Mouse (Mus musculus) midbrain, embryonic 16.5 days (tissue): ENCODE measurements at regions not wholly inside any gene's neighbourhood (a gene's known extent, or its start where the extent isn't known, plus 50 kb on each side); places are given as distances from the start of the nearest gene placed in this dataset.
A peak's percentile ranks its signal among the peaks of the same experiment; 100 is the strongest.

Source experiments
- ATAC-seq: fragments of 200-750 bp; cut with Nextera tagmentation; 2 replicates; pipeline ENCODE4 v1.8.0; 2017; ENCODE audit warnings: moderate TSS enrichment
- H3K27ac ChIP-seq: fragments of 300-500 bp; sonication (generic); 2 replicates; pipeline ENCODE4 v1.5.1; 2014; ENCODE audit warnings: mild to moderate bottlenecking, low read length, mixed read lengths
- H3K27me3 ChIP-seq: fragments of 300-500 bp; sonication (generic); 2 replicates; pipeline ENCODE4 v1.6.1; 2014; ENCODE audit warnings: low read depth, low read length, mixed read lengths; ENCODE audit not compliant: control insufficient read depth, insufficient read depth
- H3K36me3 ChIP-seq: fragments of 300-500 bp; sonication (generic); 2 replicates; pipeline ENCODE4 v1.6.1; 2014; ENCODE audit warnings: mild to moderate bottlenecking, low read length, moderate library complexity, mixed read lengths; ENCODE audit not compliant: control insufficient read depth, insufficient read depth
- H3K4me1 ChIP-seq: fragments of 300-500 bp; sonication (generic); 2 replicates; pipeline ENCODE4 v1.6.1; 2014; ENCODE audit warnings: mild to moderate bottlenecking, low read length, mixed read lengths; ENCODE audit not compliant: control insufficient read depth, insufficient read depth
- H3K4me2 ChIP-seq: fragments of 300-500 bp; sonication (generic); 2 replicates; pipeline ENCODE4 v1.6.1; 2014; ENCODE audit warnings: mild to moderate bottlenecking, low read length, mixed read lengths
- H3K4me3 ChIP-seq: fragments of 300-500 bp; sonication (generic); 2 replicates; pipeline ENCODE4 v1.5.1; 2014; ENCODE audit warnings: low read depth, mild to moderate bottlenecking, low read length, moderate library complexity, mixed read lengths
- H3K9ac ChIP-seq: fragments of 300-500 bp; sonication (generic); 2 replicates; pipeline ENCODE4 v1.6.1; 2014; ENCODE audit warnings: low read depth, low read length, mixed read lengths
- H3K9me3 ChIP-seq: fragments of 300-500 bp; sonication (generic); replicated peaks from 2 replicates; pipeline ENCODE4 v1.6.1; 2014; ENCODE audit warnings: mild to moderate bottlenecking, low read length, mixed read lengths; ENCODE audit not compliant: control insufficient read depth, poor library complexity, severe bottlenecking
- WGBS: fragments of 180-500 bp; shearing (Covaris S2); extraction: QIAGEN DNeasy Blood & Tissue Kit; methylation state at CpG from one replicate; pipeline ENCODE4 v1.1.7; 2014; 5-methylcytosine and 5-hydroxymethylcytosine counted together

DNA sequence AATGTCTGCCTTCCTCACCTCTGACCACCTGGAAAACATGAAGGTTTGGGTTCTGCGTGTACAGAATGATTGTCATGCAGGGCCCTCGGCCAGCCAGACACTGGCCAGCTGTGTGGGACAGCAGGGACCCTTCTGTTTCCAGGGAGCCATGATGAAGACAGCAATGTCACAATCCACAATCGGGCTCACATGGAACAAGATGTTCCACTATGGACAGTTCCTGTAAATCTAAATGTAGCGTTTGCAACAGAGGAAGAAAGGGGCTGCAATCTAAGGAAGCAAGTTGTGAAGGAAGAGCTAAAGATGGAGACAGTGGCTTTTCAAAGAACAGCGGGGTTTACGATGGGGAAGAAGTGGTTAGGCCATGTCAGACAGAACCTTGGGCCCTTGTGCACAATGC, 97.3 kb downstream of the Irs2 start:
- Histone ChIP-seq H3K27me3 (no peaks in the 10 kb centered on the region), H3K27ac (no peak overlapping the region), H3K4me1 (no peaks in the 10 kb centered on the region), H3K36me3 (no peaks in the 10 kb centered on the region), H3K4me2 (no peak overlapping the region), H3K9me3 (no peaks in the 10 kb centered on the region), H3K9ac (no peak overlapping the region), H3K4me3 (no peak overlapping the region)
- no peak for ATAC-seq
- WGBS: 80% methylated on average over 6 of the region's 6 CpGs

DNA sequence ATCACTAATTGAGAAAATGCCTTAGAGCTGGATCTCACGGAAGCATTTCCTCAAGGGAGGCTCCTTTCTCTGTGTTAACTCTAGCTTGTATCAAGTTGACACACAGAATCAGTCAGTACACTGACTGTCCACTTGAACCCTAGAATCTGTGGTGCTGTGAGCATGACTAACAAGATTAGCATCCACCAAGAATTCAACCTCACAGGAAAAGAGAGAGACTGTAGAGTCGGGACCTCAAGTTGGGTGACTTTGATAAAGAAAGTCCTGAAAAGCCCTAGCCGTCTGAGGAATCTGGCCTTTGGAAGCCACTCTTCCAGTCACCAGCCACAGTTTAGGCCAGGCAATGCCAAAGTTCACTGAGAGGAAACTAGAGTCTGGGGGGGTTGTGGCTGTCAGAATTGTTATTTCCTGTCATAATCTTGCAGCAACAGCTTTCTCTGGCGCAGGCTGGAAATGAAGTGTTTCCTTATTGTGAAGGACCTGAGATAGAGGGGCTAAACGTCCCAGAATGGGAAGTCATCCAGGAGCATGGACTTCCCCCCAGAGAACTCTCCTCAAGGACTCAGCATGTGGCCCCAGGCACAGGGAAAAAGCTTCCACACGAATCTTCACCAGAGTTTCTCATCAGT, 97.9 kb downstream of the Irs2 start:
- H3K9ac ChIP-seq: no peak overlapping the region
- ATAC-seq: no peak
- H3K4me3 ChIP-seq: no peak overlapping the region

DNA sequence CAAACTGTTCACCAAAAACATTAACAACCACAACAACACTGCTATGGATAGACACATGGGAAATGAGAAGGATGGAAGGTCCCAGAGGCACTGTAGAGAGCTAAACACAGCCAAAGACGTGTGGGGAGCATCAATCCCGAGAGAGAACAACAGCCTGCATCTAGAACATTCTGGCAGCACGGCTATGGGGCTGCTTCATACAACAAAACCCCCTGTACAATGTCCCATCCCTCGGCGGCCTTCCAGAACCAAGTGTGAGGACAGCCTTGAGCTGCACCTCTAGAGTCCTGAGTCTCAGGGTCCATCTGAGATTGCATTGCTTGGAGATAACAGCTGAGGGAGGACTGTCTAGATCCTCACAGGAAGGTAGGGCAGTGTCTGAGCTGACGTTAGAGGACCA, 99.1 kb downstream of the Irs2 start:
- Histone ChIP-seq H3K4me3 (no peak overlapping the region), H3K36me3 (no peaks in the 10 kb centered on the region), H3K27me3 (no peaks in the 10 kb centered on the region), H3K27ac (no peak overlapping the region), H3K4me1 (no peaks in the 10 kb centered on the region), H3K4me2 (no peak overlapping the region), H3K9ac (no peak overlapping the region), H3K9me3 (no peaks in the 10 kb centered on the region)
- no peak for ATAC-seq
- WGBS: 90% methylated on average over 6 of the region's 6 CpGs

More for the DNA sequence above, 97.9 kb downstream of the Irs2 start:
- H3K36me3 ChIP-seq: no peaks in the 10 kb centered on the region
- no peak overlapping the region for H3K27ac ChIP-seq
- H3K27me3 ChIP-seq: no peaks in the 10 kb centered on the region
- H3K9me3 ChIP-seq: no peaks in the 10 kb centered on the region
- WGBS: 42% methylated on average over 6 of the region's 6 CpGs
- no peaks in the 10 kb centered on the region for H3K4me1 ChIP-seq
- H3K4me2 ChIP-seq: no peak overlapping the region

DNA sequence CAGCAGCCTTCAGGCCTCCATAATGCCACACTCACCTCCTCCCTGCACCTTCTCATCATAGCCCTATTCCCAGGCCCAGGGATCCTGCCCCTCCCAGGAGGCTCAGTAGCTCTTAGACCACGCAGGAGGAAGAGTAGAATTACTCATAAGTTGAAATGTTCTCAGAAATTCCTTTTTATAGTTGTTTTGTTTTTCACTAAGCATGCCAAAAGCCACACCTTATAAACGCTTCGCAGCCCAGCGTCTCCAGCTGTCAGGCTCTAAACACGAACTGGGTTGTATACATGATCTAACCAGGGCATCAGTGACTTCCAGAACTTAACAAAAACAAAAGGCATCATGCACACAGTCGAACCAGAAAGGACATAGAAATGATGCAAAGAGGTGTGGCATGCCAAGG, 101.9 kb downstream of the Irs2 start:
- no peaks in the 10 kb centered on the region for H3K9me3 ChIP-seq
- H3K27me3 ChIP-seq: no peaks in the 10 kb centered on the region
- H3K36me3 ChIP-seq: no peaks in the 10 kb centered on the region
- H3K27ac ChIP-seq: no peak overlapping the region
- no peak overlapping the region for H3K4me2 ChIP-seq
- 81% methylated on average over 6 of the region's 6 CpGs for WGBS
- no peak for ATAC-seq
- H3K9ac ChIP-seq: no peak overlapping the region
- H3K4me3 ChIP-seq: no peak overlapping the region
- H3K4me1 ChIP-seq: no peaks in the 10 kb centered on the region

DNA sequence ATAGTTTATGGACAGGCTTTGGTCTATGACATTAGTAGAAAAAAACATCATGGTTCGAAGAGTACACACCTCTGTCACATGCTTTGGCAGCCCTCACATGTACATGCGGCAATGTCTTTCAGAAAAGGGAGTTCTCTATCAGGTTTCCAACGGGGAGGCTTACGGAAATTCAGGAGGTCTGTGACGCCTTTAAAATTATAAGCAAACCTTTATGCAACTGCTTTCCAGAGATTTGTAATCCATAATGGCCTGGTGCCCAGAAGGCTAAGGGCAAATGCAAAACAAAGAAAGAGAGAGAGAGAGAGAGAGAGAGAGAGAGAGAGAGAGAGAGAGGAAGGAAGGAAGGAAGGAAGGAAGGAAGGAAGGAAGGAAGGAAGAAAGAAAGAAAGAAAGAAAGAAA, 102.5 kb downstream of the Irs2 start:
- 80% methylated on average over 5 of the region's 5 CpGs for WGBS
- no peak for ATAC-seq
- Histone ChIP-seq H3K9ac (no peak overlapping the region), H3K4me3 (no peak overlapping the region), H3K36me3 (no peaks in the 10 kb centered on the region), H3K27ac (no peak overlapping the region), H3K9me3 (no peaks in the 10 kb centered on the region), H3K4me2 (no peak overlapping the region), H3K27me3 (no peaks in the 10 kb centered on the region), H3K4me1 (no peaks in the 10 kb centered on the region)

DNA sequence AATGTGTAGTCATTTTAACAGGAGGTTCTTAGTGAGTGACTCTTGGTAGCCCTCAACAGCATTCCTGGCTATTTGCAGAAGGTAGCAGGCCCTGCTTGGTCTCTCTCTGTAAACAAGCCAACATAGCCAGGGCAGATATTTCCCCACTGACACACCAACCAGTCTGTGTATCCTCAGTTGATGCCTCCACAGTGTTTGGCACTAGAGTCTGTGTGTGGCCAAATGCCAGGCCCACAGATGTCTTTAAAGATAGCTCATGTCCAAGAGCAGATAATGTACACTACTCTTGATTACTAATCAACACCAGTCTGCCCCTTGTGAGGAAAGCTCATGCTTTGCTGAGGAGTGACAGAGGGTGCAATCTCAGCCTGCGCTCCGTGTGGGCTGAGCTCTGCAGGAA, 104.3 kb downstream of the Irs2 start:
- Histone ChIP-seq H3K4me3 (no peak overlapping the region), H3K9me3 (no peaks in the 10 kb centered on the region)
- WGBS: 87% methylated on average over 2 of the region's 2 CpGs

DNA sequence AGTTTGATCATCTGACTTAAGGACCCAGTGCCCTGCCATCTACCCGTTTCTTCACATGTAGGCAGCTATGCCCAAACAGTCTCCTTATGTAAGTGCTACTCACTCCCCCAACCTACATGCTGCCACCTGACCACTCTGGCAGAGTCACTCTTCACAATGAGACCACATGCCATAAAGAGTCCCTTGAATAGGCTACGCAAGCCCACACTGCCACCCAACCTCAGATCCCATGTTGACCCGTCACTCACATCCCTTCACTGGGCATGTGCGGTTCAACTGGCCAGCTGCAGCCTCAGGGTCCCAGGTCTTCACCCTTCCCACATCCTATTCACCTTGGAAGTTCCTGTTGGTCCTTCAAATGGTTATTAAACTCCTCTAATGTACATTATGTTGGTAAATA, 106.3 kb downstream of the Irs2 start:
- H3K4me2 ChIP-seq: no peak overlapping the region
- no peaks in the 10 kb centered on the region for H3K9me3 ChIP-seq
- peaks cover 20% of the 10 kb centered on the region for H3K4me1 ChIP-seq
- no peak overlapping the region for H3K27ac ChIP-seq
- WGBS: 96% methylated on average over 4 of the region's 4 CpGs
- no peak overlapping the region for H3K4me3 ChIP-seq
- H3K27me3 ChIP-seq: no peaks in the 10 kb centered on the region
- no peak for ATAC-seq
- no peak overlapping the region for H3K9ac ChIP-seq
- H3K36me3 ChIP-seq: no peaks in the 10 kb centered on the region

More for the DNA sequence above, 104.3 kb downstream of the Irs2 start:
- Histone ChIP-seq H3K9ac (no peak overlapping the region), H3K4me1 (peaks cover 11% of the 10 kb centered on the region), H3K4me2 (no peak overlapping the region), H3K27me3 (no peaks in the 10 kb centered on the region), H3K27ac (no peak overlapping the region), H3K36me3 (no peaks in the 10 kb centered on the region)
- no peak for ATAC-seq

DNA sequence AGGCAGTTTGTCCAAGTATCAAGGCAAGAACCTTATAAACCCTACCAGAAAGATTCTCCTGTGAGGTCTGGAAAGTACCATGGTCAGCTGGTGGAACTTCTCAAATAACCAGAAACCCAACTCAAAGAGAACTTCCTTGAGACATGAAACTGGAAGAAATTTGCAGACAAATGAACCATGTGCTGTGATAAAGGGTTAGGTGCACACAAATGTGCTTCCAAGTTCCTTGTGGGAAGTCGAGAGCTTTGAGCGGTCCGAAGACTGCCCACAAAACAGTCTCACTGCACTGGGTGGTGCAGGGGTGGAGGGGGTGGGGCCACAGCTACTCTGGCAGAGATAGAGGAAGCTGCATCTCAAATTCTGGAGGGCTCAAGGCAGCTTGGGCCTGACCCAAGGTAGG, 107.2 kb downstream of the Irs2 start:
- Histone ChIP-seq H3K9me3 (no peaks in the 10 kb centered on the region), H3K27me3 (no peaks in the 10 kb centered on the region), H3K4me2 (no peak overlapping the region), H3K4me1 (peaks cover 20% of the 10 kb centered on the region), H3K9ac (no peak overlapping the region), H3K36me3 (no peaks in the 10 kb centered on the region), H3K27ac (no peak overlapping the region), H3K4me3 (no peak overlapping the region)
- WGBS: 79% methylated on average over 3 of the region's 3 CpGs
- ATAC-seq: no peak

DNA sequence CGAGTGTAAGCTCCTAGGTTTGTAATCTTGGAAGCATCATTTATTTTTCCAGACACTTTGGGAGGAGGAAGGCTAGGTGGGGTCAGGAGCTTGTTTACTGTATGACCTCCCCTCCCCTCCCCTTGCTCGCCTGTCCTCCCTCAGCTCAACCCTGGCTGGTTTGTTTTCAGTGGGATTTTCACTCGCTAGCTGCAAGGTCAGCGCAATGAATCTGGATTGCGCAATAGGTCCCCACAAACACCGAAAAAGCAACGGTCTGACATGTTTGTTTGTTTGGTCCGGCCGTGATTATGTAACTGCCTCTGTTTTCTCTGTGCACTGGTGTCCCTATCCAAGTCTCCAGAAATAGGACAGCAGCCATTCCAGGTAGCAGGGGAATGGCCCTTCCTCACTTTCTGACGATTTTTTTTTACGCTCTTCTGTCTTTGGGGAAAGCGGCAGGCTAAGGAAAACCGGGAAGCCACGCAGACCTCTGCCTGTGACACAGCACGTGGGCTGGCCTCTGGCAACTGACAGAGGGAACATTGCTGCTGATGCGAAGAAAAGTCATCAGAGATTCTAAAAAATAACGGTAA, 108.6 kb downstream of the Irs2 start:
- H3K9ac ChIP-seq: peak overlapping the region; percentile 51
- H3K36me3 ChIP-seq: no peaks in the 10 kb centered on the region
- H3K4me1 ChIP-seq: peaks cover 20% of the 10 kb centered on the region
- no peak for ATAC-seq
- H3K4me3 ChIP-seq: peak overlapping the region; percentile 15; the same call in 1 of the 2 replicates
- no peak overlapping the region for H3K27ac ChIP-seq
- no peaks in the 10 kb centered on the region for H3K9me3 ChIP-seq
- 4% methylated on average over 17 of the region's 17 CpGs for WGBS
- H3K4me2 ChIP-seq: peak overlapping the region; percentile 49
- no peaks in the 10 kb centered on the region for H3K27me3 ChIP-seq
